Mouse (Mus musculus) kidney, postnatal 36 days (tissue): ENCODE data around the gene Psmg3.

Experiments
- DNase-seq, 2 experiments: peaks; one replicate each; pipeline ENCODE4 v3.0.0; 2021 to 2022; ENCODE audit warnings: mixed read lengths in 2 of 2

Gene Psmg3

DNA sequence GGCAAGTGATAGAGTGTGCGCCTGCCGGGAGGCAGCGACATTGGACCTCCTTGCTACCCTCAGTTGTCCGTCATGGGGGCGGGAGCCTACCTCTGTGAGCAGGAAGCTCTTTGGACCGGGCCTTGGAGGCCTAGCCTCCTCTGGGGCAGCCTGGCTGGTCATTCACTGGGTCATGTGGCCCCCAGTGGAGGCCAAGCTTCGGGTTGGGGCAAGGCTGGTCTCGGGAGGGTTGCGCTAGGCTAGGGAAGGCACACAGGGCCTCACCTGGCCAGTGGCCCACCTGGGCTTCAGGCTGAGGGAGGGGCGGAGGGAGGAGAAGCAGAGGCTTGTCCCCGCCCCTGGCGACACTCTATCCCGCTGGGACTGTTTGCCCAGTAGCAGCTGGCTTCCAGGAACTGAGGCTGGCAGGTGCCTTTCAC, 12.7 kb downstream of the Psmg3 start:
- DNase-seq: peak; percentile 92

DNA sequence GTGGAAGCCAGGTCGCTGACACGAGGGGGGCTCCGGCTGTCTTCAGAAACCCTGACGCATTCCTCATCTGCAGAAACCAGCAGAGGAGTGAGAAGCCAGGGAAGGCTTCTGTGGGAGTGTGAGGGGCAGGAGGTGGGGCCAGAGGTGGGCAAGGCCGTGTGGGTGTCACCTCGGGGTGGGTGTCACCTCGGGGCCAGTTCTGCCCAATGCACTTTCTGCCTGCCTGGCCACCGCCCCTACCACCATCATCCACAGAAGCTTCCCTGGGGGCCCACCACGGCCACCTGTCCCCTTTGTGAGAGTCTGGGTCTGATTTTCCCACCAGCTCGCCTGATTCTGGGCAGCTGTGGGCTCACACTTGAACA, 13.6 kb downstream of the Psmg3 start:
- peak in 1 of 2 experiments; percentile 25 for DNase-seq

DNA sequence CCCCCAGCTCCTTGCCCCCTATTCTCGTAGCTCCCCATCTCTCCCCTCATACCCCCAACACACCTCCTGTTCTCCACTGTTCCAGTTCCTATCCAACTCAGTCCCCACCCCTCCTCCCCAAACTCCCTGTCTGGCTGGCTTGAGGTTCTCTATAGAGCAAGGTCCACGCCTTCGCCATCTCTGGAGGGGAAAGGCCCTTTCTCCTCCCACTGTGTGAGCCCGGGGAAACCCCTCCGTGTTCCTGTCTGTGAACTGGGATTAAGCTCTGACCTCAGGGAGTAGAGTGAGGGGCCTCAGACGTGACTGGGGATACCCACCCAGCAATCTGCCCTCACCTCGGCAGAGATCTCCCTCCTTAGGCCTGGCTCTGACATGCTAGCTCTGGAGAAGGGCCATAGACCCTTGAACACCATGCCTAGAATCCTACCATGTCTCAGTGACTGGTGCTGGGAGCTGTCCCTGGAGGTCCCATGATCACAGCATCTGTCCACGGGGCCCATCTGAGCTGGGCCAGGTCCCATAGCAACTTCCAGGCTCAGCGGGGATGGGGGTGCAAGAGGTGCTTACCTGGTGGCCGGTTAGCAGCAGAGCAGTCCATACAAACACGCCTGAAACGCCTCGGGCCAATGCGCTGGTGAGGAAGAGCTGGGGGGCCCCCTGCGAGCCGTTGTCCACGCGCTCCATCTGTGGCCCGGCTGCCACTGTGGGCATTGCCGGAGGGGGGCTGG, 14.1 kb downstream of the Psmg3 start:
- no peak for DNase-seq

DNA sequence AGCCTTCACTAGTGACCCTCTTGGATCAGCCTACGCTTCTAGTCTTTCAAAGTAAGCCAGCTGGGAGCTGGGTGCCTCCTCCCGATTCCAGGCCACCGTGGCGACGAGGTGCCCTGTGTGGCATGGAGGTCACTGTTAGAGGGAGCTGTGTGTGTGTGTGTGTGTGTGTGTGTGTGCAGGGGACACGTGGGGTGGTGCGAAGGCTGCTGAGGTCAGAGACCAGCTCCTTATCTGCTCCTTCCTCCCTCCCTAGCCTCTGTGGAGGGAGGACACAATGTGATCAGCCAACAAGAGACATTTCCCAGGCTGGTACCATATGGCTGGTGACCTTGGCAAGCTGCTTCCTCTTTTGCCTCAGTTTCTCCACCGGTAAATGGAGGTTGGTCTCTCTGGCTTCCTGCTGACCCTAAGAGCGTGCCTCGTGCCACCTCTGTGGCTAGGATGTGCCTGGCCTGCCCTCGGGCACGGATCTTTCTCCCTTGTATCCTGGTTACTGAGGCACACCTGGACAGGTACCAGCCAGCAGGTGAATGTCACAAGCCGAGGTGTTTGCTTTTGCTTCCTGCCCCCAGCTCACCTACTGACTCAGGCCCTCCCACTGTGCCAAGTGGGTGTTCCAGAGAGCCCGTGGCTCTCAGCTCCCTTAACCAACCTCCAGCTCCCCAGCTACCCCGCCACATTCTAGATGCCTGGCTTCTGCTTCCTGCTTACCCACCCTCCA, 14.8 kb downstream of the Psmg3 start:
- DNase-seq: peak; percentile 50 to 61

DNA sequence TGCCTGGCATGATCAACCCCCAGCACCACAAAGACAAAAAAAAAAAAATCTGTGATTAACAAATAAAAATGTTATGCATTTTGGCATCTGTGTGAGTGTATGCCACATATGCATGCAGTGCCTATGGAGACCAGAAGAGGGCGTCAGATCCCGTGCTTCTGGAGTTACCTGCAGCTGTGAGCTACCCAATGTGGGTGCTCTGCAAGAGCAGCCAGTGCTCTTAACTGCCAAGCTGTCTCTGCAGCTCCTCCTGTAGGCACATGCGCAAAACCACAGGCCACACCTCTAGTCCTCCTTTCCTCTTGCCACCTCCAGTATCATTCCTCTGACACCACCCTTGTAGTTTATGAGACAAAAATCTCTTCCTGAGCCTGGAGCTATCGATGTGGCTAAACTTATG, 17.3 kb downstream of the Psmg3 start:
- DNase-seq: no peak

DNA sequence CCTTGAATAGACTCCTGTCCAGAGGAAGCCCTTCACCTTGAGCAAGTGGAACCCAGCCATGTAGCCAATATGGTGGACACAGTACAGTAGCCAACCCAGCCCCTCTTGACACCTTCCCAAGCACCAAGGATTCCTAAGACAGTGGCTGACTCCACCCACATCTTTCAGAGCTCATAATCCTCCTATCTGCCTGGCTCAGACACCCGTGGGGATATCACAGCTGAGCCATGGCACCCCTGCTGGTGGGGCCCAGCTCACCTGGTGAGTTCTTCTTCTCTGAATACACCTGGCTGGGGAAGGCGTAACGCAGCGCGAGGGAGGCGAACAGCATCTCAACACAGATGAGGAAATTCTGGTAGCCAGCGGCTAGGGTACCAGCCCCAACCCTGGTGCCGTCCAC, 20.8 kb downstream of the Psmg3 start:
- DNase-seq: no peak

DNA sequence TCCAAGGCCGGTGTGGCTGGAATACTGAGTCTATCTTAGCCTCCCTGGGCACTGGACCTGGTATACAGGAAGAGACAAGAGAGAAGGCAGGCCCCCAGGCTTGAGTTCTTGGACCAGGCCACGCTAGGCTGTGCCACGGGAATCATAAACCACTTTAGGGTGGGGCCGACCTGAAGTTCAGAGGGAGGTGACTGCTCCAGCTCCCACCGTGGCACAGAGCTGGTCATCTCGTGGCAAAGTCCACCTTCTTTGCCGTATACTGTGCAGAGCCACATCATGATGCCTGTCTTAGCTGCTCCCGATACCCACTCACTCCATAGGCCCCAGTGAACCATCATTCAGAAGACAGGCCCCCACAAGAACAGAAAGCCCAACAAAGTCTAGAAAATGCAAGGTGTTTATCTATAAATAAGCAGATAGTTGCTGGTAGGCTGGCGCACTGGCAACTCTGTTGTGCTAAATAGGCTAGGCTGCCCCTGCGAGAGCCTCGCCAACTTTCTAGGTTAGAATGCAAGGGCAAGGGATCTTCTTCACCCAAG, 22.0 kb downstream of the Psmg3 start:
- no peak for DNase-seq

DNA sequence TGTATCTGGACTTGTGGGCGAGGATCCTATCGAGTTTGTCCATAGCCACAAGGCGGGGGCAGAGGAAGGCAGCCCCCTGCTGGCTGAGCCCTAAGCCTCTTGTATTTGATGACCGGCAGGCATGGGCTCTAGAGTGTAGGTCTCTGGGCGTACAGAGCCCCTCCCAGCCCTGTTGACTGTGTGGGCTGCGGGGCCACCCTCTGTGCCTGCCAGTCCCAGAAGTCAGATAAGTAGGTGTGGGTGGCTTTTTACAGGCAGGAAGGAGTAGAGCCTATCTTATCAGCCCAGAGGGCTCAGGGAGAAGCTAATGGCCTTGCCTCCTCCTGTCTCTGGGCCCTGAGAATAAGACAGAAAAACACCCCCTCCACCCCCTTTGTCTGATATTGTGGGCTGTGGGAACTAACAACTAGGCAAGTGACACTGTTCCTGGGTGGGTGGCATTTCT, 22.6 kb downstream of the Psmg3 start:
- DNase-seq: no peak

DNA sequence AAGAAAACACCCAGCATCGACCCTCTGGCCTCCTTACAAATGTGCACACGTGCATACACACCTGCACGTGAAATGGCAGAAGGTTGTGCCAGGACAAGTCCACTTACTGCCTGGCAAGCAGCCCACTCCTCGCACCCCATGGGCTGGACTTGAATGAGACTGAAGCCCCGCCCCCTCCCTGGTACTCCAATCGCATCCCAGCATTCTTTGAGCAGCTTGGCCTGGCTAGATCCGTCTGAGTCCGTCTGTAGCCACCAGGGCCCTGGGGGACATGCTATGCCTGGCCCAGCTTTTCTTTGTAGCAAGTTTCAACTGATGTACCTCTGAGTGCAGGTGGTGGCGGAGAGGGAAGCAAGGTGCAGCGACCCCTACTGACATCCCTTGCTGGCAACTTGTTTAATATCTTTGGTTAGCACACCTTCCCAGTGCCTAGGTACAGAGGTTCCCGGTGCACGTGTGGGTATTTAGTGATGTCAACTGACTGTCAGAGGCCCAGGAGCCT, 23.0 kb downstream of the Psmg3 start:
- peak; percentile 91 to 95 for DNase-seq

DNA sequence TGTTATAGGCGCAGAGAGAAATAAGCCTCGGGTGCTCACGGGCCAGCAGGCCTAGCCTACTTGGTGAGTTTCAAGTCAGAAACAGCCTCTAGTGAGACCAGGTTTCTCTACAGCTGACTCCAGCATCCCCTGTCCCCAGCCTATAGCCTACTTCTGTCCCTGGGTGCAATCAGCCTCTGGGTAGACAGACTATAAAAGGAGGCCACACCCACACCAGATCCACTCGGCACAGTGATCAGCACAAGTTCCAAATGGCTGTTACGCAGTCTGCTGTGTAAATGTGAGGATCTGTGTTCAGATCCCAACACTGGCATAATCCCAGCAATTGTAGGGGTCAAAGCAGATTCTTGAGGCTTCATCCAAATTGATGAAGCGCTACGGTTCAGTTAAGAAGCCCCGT, 23.5 kb downstream of the Psmg3 start:
- DNase-seq: peak in 1 of 2 experiments; percentile 10

DNA sequence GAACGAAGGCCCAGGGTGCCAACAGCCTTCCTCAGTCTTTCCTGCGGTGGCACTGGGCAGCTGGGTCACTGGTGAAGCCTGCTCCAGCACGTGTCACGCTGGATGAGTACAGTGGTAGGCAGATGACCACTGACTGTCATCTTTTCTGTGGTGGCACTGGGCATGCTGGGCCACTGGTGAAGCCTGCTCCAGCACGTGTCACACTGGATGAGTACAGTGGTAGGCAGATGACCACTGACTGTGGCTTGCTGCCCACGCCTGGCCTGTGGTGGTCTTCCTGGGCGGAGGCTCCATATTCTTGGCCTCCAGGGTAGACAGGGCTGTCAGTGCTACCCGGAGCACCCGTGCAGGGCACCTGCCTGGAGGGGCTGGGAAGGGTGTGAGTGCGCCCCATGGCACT, 24.8 kb downstream of the Psmg3 start:
- no peak for DNase-seq

DNA sequence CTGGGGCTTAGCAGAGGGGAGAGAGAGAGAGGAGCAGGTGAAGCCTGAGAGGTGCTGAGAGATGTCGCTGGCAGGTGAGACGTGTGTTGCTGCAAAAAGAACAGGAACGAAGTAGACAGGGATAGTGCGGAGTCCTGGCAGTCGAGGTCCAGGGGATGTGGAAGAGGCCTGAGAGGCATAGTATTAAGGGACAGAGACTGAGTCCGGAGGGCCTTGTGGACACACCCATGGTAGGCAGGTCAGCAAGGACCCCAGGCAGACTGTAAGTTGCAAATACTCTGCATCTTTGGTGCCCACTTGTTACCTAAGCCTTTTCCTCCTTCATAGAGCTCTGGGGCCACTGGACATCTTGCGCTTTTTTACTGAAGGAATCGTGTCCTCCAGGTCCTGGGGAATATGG, 25.5 kb downstream of the Psmg3 start:
- no peak for DNase-seq

DNA sequence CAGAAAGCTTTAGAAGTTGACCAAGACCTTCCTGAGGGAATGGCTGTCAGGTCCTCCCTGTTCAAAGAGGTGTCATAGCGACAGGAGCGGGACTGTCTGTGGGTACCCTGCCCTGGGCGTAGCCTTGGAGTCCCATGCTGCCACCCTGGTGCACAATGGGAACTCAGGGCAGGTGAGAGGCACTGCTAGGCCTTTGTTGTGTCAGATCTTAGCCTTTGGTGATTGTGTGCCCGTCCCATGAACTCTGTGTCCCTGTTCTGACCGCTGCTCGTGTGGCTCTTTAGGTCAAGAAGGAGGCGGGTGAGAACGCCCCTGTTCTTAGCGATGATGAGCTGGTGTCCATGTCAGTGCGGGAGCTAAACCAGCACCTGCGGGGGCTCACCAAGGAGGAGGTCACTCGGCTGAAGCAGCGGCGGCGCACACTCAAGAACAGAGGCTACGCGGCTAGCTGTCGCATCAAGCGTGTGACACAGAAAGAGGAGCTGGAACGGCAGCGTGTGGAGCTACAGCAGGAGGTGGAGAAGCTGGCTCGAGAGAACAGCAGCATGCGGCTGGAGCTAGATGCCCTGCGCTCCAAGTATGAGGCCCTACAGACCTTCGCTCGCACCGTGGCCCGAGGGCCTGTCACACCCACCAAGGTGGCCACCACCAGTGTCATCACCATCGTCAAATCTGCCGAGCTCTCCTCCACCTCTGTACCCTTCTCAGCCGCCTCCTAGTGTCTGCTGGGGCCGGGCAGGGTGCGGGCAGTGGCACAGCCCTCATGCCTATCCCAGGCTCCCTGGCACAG, 26.7 kb downstream of the Psmg3 start:
- DNase-seq: no peak

DNA sequence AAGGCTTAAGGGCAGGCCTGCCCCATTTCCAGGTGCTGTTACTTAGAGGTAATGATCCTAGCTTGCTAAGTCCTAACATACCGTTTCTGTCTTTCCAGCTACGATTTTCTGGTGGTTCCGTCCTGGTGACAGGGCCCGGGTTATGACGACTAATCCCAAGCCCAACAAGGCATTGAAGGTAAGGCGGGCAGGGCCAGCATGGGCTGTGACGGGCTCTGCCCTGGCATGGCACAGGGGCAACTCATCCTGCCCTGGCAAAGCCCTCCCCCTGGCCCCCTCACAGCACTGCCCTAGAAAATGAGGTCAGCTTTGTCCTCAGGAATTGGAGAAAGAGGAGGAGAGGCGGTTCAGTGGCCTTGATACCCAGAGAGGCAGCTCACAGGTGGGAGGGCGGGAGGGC, 27.6 kb downstream of the Psmg3 start:
- DNase-seq: no peak

DNA sequence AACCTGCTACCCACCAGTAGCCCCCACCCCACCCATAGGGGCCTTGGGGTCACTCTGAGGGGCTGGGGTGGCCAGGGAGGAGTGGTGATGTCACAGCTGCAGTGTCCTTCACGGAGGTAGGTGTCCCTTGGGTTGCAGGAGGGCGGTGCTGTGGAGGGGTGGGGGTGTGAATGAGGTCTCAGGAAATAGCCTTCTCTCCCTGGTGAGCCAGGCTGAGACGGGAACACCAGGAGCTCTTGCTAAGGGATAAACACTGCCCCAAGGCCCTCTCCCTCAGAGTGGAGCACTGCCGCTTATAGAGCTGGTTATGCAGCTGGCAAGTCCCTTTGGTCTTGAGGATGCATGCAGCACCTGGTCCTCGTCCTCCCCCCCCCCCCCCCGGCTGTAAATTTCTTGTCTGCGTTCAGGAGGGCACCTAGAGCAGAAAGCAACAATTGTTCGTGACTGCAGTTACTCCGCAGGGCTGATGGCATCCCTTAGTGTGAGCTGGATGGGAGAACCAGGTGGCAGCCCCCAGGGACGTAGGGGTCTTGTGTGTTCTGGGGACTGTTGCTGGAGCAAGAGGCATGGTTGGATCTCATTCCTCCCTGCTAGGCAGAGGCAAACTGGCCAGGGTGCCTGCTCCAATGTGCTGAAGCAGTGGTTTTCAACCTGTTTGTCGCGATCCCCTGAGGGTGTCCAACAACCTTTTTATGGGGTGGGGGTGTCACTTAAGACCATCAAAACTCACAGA, 28.4 kb downstream of the Psmg3 start:
- DNase-seq: no peak

DNA sequence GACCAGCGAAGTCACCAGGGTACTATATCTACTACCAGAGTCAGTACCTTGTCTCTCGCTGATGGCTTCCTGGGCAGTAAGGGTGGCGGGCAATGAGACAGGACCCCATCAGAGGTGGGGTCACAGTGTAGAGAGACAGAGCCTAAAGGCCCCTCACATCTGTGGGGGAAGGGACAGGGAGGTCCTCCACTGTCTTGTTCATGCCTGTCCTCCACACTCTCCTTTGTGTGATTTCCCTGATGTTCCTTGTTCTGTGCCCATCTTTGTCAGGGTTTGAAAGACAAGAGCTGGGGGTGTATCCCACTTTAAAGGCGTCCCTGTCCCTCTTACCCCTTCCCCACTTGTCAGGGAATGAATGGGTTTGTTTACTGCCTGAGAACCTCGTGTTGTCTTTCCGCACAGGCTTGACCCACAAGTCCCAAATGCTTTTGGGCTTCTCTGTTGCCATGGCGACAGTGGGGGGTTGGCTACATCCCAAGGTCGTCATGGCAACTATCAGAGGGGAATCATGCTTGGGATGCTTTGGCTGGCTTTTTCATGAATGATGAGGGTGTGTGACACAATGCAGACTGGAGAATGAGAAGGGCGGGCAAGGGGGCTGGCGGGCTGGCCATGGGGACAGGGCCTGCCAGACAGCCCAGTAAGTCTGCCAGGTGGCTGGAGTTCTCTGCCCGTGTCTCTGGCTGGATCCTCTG, 29.1 kb downstream of the Psmg3 start:
- DNase-seq: peak; percentile 88 to 92

DNA sequence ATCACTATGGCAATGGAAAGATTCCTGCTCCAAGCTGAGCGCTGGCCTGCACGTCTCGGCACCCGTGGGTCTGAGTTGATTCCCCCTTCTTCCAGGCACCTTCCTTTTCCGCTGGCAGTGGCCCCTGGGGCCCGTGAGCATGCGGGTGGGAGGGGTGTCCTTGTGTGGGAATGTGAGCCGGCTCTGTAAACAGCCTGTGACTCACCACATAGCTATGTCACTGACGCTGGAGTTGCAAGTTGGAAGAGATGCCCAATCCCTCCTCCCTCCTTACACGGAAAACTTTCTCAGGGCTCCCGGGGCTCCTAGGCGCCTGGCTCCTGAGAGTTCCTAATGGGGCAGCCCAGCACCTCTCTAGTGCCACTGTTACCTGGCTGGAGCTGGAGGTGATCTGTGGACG, 29.8 kb downstream of the Psmg3 start:
- peak; percentile 91 to 96 for DNase-seq

DNA sequence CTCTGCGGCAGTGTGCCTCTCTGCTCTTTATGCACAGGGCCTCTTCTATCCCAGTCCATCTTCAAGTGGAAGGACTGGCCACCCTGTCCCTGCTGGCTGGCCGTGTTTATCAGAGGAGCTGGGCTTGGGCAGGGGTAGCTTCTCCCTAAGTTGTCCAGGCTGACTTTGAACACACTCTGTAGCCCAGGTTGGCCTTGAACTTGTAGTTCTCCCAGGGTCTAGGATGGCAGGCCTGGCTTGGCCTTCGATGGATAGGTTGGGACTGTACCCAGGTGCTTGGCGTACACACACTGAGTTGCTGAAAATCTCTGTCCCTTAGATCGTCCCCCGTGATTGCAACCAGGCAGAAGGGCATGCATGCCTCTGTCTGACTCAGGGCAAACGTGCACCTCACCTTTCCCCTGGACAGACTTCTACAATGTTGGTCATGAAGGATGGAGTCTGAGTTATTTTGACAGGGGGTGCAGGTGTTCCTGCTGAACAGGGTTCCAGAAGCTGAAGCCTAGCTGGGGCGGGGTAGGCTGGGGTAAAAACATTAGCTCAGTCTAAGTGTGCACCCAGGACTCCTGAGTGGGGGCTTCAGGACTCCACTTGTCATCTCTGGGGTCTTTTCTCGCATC, 30.6 kb downstream of the Psmg3 start:
- DNase-seq: no peak

DNA sequence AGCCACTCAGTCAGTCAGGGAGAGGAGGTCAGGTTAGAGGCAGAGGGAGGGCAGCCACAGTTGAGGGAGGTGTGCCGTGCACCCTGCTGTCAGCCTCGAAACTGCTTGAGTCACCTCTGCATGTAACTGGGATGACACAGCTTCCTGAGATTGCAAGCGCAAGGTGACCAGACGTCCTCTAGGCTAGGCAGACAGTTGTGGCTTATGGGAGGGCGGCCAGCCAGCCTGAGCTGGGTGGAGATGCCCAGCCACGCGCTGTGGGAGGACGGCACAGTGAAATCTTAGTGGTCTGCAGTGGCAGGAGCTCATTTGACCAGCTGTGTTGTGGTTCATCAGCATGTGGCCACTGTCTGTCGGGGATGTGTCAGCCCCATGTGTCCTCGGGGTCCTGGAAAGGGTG, 31.7 kb downstream of the Psmg3 start:
- DNase-seq: peak in 1 of 2 experiments; percentile 37

DNA sequence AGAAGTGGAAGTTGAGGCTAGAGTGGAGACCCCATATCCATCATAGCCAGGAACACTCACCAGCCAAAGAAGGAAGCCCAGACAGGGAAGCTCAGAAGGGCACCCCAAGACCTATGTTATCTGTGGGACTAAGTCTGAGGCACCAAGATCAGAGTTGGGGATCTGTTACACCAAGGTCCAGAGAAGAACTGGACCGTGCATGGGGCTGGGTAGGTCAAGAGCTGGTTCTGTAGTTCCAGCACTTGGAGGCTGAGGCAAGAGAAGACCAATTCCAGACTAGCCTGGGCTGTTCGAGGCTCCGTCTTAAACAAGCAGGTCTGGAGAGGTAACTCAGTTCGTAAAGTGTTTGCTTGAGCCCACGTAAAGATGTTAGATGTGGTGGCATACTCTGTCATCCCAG, 32.5 kb downstream of the Psmg3 start:
- no peak for DNase-seq

DNA sequence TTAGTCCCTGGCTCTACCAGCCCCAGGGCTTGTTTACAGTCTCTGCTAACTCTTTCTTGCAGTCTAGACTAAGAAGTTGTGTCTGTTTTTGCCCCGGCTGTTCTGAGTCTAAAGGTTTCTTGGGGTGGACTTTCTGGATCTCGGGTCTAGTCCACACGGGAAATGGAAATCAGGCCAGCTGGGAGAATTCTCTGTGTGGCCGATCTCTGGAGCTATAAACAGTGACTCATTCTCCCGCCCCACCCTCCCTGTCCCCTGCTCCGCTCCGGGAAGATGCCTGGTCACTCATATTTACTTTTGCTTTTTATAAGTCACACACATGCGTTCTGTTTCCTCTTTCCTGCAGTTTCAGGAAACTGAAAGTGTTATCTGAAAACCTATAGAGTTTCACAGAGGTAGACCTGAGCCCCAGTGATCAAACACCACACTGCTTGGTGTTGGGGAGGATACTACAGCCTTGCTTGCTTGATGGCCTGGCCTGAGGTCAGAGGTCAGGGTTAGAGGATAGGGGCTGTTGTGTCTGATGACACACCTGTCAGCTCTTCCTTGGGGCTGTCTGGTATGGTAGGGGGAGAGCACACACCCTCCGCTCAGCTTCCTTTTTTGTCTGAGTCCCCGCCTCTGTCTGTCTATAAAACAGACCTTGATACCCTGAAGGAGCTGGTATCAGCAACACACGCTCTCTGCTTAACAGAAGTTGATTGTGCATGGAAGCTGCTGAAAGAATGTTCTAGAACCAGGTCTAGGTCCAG, 33.2 kb downstream of the Psmg3 start:
- DNase-seq: peak; percentile 74 to 86
